Mouse (Mus musculus) gastrocnemius, adult 8-10 months (tissue): ENCODE measurements around the gene Slc6a5. TPM values are rescaled to one million over a fixed set of nuclear protein-coding genes. Genes with fewer than 3 reads are reported as not detected.

Source experiments
- DNase-seq, 2 experiments: peaks; one replicate each; pipeline ENCODE4 v3.0.0; 2022; ENCODE audit warnings: low spot score in 2 of 2
- total RNA-seq, 4 experiments: library from RNA; stranded (reverse); gene quantifications; 2 replicates each; pipeline ENCODE4 v1.2.4; 2022

Gene Slc6a5
- total RNA-seq, 4 experiments from 2014 or later, result not detected

GRCm38 (mm10) chr7:49981511-49982227 lies 71.7 kb downstream of the Slc6a5 start:
- no peak for DNase-seq

DNA sequence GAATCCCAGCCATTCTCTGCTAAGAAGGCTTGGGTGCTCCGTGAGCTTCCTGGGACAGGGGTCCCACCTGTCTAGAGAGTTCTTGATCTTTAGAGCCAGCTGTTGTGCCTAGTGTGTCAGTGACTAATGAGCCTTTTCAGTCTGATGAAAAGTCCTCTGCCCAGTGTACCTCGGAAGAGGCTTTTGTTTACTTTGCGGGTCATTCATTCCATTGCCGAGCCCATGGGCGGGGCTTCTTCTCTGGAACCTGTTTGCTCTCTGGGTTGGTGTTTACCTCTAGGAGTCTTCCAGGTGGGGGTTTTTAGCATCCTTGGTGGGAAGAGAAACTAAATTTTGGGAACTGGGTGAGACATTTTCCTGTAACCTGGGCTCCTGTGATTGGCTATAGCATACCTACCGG lies 74.8 kb downstream of the Slc6a5 start:
- DNase-seq, result no peak

DNA sequence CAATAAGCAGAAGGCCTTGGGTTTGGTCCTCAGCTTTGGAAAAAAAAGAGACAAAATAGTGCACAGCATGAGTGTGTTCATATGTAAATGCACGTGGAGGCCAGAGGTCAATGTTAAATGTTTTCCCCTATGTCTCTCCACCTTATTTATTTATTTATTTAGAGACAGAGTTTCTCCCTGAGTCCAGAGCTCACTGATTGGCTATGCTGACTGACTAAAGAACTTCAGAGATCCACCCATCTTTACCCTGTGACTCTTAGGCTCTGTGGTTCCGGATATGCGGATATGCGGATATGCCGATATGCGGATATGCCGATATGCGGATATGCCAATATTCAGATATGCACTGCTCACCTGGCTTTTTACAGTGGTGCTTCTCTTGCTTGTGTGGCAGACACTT lies 76.0 kb downstream of the Slc6a5 start:
- no peak for DNase-seq

DNA sequence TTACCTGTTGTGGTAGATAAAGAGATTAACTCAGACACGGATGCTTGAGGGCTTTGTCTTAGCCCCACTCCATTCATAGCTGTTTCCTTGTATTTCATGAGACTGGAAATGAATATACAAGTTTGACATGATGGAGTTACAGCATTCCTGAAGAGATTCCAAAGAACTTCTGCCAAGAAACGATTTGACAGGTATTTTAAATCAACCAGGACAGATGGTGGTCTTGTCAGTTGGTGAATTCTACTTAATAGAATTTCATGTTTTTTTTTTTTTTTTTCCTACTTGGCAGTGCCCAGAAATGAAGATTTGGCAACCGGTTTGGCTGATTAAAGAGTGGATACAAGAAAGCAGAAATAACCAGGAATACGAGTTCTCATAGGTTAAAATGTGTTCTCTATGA lies 89.4 kb downstream of the Slc6a5 start:
- no peak for DNase-seq

GRCm38 (mm10) chr7:50005268-50005667 lies 95.3 kb downstream of the Slc6a5 start:
- no peak for DNase-seq

Other genes starting within 250 kb of the Slc6a5 start
- gene Htatip2, start 151.0 kb upstream of the Slc6a5 start, total RNA-seq, result 1 to 10 TPM; 5.3 to 8.2 (median 7.0) TPM
- 10 to 100 TPM; 12.5 to 17.5 (median 15.2) TPM for gene Prmt3, start 131.8 kb upstream of the Slc6a5 start, total RNA-seq
- gene Nell1, start 64.7 kb downstream of the Slc6a5 start, total RNA-seq, result under 1 TPM; 0.13 to 0.18 (median 0.17) TPM